Mouse (Mus musculus): ENCODE data around the gene Wipf2. TPM values are rescaled to one million over a fixed set of nuclear protein-coding genes. Genes with fewer than 3 reads are reported as not detected.
"Not testable (repeated sequence)": the region's sequence is repeated elsewhere in the genome, so short reads cannot be mapped to it uniquely, and the experiment has no call there.

The Wipf2 gene
- 0.81 TPM in 2 replicates for polyA plus RNA-seq (2012)

- peaks cover 33% of the 10 kb centered on the region for H3K4me1 ChIP-seq (ENCODE audit: control insufficient read depth)
- peaks cover 21% of the 10 kb centered on the region for H3K36me3 ChIP-seq (ENCODE audit: control insufficient read depth)
- TF ChIP-seq TAL1 (IDR thresholded peaks at IDR 0.05; ENCODE audit: low read length) (no peak), GATA1 (IDR thresholded peaks at IDR 0.05; ENCODE audit: low read length) (no peak)
- H3K9me3 ChIP-seq (ENCODE audit: control insufficient read depth, low read length), result no peaks in the 10 kb centered on the region
- H3K27me3 ChIP-seq (ENCODE audit: control insufficient read depth), result no peaks in the 10 kb centered on the region
- H3K4me3 ChIP-seq (replicated peaks), result peak within 1 kb of the TSS; percentile 88
Measured at GRCm38 (mm10) chr11:98863028-98863750, at the start of gene Wipf2. Gene Wipf2, plus strand, starts transcription at chr11:98863638.

DNA sequence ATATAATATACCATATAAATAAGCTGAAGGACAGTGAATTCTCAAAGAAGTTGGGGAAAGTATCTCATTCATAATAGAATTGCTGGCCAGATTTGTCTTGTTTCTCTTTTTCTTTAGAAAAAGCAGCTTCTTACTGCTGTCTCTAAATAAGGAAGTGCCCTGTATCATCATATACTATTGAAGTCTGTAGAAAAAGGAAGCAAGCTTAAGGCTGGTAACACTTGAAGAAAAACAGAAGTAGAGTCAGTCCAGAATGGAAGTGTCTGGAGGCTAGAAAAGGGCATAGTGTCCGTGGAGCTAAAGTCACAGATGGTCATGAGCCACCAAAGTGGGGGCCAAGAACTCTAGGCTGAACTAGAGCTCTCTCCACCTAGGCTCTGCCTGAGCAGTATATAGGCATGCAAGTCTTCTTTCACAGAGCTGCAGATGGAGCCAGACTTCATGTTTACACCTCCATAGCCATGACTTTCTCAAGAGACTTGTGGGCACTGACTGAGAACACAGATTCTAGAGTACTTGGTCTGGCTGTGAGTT is 46.7 kb upstream of the Wipf2 start:
- TF ChIP-seq TAL1 (IDR thresholded peaks at IDR 0.05; ENCODE audit: low read length) (no peak), GATA1 (IDR thresholded peaks at IDR 0.05; ENCODE audit: low read length) (no peak)
- Histone ChIP-seq H3K4me1 (ENCODE audit: control insufficient read depth) (peaks cover 5% of the 10 kb centered on the region), H3K36me3 (ENCODE audit: control insufficient read depth) (peaks cover 97% of the 10 kb centered on the region)

GRCm38 (mm10) chr11:98820968-98821367 is 42.5 kb upstream of the Wipf2 start:
- TF ChIP-seq GATA1 (IDR thresholded peaks at IDR 0.05; ENCODE audit: low read length), result no peak
- TF ChIP-seq TAL1 (IDR thresholded peaks at IDR 0.05; ENCODE audit: low read length), result no peak
- Histone ChIP-seq H3K9me3 (ENCODE audit: control insufficient read depth, low read length) (no peaks in the 10 kb centered on the region), H3K27me3 (ENCODE audit: control insufficient read depth) (no peaks in the 10 kb centered on the region), H3K4me3 (replicated peaks) (no peak overlapping the region), H3K4me1 (ENCODE audit: control insufficient read depth) (peaks cover 21% of the 10 kb centered on the region), H3K36me3 (ENCODE audit: control insufficient read depth) (peaks cover 97% of the 10 kb centered on the region)

More for the DNA sequence above, 46.7 kb upstream of the Wipf2 start:
- Histone ChIP-seq H3K4me3 (replicated peaks) (no peak overlapping the region), H3K27me3 (ENCODE audit: control insufficient read depth) (no peaks in the 10 kb centered on the region), H3K9me3 (ENCODE audit: control insufficient read depth, low read length) (no peaks in the 10 kb centered on the region)

DNA sequence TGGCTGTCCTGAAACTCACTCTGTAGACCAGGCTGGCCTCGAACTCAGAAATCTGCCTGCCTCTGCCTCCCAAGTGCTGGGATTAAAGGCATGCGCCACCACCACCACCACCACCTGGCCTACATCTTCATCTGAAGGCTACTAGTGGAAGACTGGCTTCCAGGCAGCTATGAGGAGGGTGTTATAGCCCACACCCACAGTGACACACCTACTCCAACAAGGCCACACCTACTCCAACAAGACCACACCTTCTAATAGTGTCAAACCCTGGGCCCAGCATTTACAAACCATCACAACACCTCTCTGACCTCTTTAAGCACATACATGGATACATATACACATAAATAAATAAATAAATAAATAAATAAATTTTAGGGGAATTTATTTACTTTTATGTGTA is 37.4 kb upstream of the Wipf2 start:
- H3K4me3 ChIP-seq (replicated peaks); H3K9me3 ChIP-seq (ENCODE audit: control insufficient read depth, low read length); H3K27me3 ChIP-seq (ENCODE audit: control insufficient read depth): not testable (repeated sequence)
- H3K4me1 ChIP-seq (ENCODE audit: control insufficient read depth), result peaks cover 37% of the 10 kb centered on the region
- peaks cover 98% of the 10 kb centered on the region for H3K36me3 ChIP-seq (ENCODE audit: control insufficient read depth)

GRCm38 (mm10) chr11:98827877-98828276 is 35.6 kb upstream of the Wipf2 start:
- no peaks in the 10 kb centered on the region for H3K27me3 ChIP-seq (ENCODE audit: control insufficient read depth)
- peaks cover 37% of the 10 kb centered on the region for H3K4me1 ChIP-seq (ENCODE audit: control insufficient read depth)
- H3K36me3 ChIP-seq (ENCODE audit: control insufficient read depth), result peaks cover 98% of the 10 kb centered on the region
- H3K4me3 ChIP-seq (replicated peaks), result no peak overlapping the region
- TF ChIP-seq GATA1 (IDR thresholded peaks at IDR 0.05; ENCODE audit: low read length) (no peak), TAL1 (IDR thresholded peaks at IDR 0.05; ENCODE audit: low read length) (no peak)
- no peaks in the 10 kb centered on the region for H3K9me3 ChIP-seq (ENCODE audit: control insufficient read depth, low read length)

- Histone ChIP-seq H3K36me3 (ENCODE audit: control insufficient read depth) (peaks cover 99% of the 10 kb centered on the region), H3K27me3 (ENCODE audit: control insufficient read depth) (no peaks in the 10 kb centered on the region), H3K4me1 (ENCODE audit: control insufficient read depth) (peaks cover 32% of the 10 kb centered on the region), H3K9me3 (ENCODE audit: control insufficient read depth, low read length) (no peaks in the 10 kb centered on the region), H3K4me3 (replicated peaks) (no peak overlapping the region)
- no peak for TF ChIP-seq GATA1 (IDR thresholded peaks at IDR 0.05; ENCODE audit: low read length)
- no peak for TF ChIP-seq TAL1 (IDR thresholded peaks at IDR 0.05; ENCODE audit: low read length)
Measured at GRCm38 (mm10) chr11:98829091-98829775, 34.2 kb upstream of the Wipf2 start.

DNA sequence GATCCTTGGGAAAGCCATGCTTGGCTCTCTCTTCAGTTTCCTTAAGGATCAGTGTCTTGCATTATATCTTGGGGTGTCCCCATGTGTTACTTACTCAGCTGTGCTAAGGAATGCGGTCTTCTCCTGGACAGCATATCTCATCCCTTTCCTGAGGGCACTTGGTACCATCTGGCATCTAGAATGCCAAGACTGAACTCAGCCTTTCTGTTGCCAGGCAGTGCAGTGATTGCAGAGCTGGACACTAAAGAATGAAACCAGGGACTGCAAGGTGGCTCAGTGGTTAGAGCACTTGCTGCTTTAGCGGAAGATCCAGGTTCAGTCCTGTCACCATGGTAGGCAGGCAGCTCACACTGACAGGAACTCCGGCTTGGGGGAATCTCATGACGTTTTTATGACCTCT is 33.6 kb upstream of the Wipf2 start:
- TF ChIP-seq GATA1 (IDR thresholded peaks at IDR 0.05; ENCODE audit: low read length) (no peak), TAL1 (IDR thresholded peaks at IDR 0.05; ENCODE audit: low read length) (no peak)
- Histone ChIP-seq H3K4me1 (ENCODE audit: control insufficient read depth) (peaks cover 27% of the 10 kb centered on the region), H3K4me3 (replicated peaks) (no peak overlapping the region), H3K36me3 (ENCODE audit: control insufficient read depth) (peaks cover 99% of the 10 kb centered on the region), H3K27me3 (ENCODE audit: control insufficient read depth) (no peaks in the 10 kb centered on the region), H3K9me3 (ENCODE audit: control insufficient read depth, low read length) (no peaks in the 10 kb centered on the region)

GRCm38 (mm10) chr11:98835296-98835695 is 28.1 kb upstream of the Wipf2 start:
- TF ChIP-seq TAL1 (IDR thresholded peaks at IDR 0.05; ENCODE audit: low read length) (no peak), GATA1 (IDR thresholded peaks at IDR 0.05; ENCODE audit: low read length) (no peak)

GRCm38 (mm10) chr11:98835725-98836124 is 27.7 kb upstream of the Wipf2 start:
- Histone ChIP-seq H3K36me3 (ENCODE audit: control insufficient read depth) (peaks cover 43% of the 10 kb centered on the region), H3K4me1 (ENCODE audit: control insufficient read depth) (peaks cover 19% of the 10 kb centered on the region)
- TF ChIP-seq GATA1 (IDR thresholded peaks at IDR 0.05; ENCODE audit: low read length), result no peak
- no peak for TF ChIP-seq TAL1 (IDR thresholded peaks at IDR 0.05; ENCODE audit: low read length)

More at GRCm38 (mm10) chr11:98835296-98835695, 28.1 kb upstream of the Wipf2 start:
- Histone ChIP-seq H3K9me3 (ENCODE audit: control insufficient read depth, low read length) (no peaks in the 10 kb centered on the region), H3K4me1 (ENCODE audit: control insufficient read depth) (peaks cover 19% of the 10 kb centered on the region), H3K27me3 (ENCODE audit: control insufficient read depth) (peaks cover 37% of the 10 kb centered on the region), H3K4me3 (replicated peaks) (no peak overlapping the region), H3K36me3 (ENCODE audit: control insufficient read depth) (peaks cover 47% of the 10 kb centered on the region)

More at GRCm38 (mm10) chr11:98835725-98836124, 27.7 kb upstream of the Wipf2 start:
- H3K27me3 ChIP-seq (ENCODE audit: control insufficient read depth), result peaks cover 42% of the 10 kb centered on the region
- no peaks in the 10 kb centered on the region for H3K9me3 ChIP-seq (ENCODE audit: control insufficient read depth, low read length)
- no peak overlapping the region for H3K4me3 ChIP-seq (replicated peaks)
